Mouse (Mus musculus) thymus, adult 2 months (tissue): ENCODE results near the gene Mrpl38.

Experiments
- CTCF ChIP-seq: fragments of 200-500 bp; IDR thresholded peaks from 2 replicates; pipeline ENCODE4 v1.5.1; 2012; ENCODE audit warnings: mild to moderate bottlenecking, control low read depth, low read length, moderate library complexity, borderline replicate concordance; ENCODE audit not compliant: control insufficient read depth, poor library complexity, insufficient read depth; ENCODE audit errors: extremely low read depth
- POLR2A ChIP-seq: fragments of 200-500 bp; IDR thresholded peaks from 2 replicates; pipeline ENCODE4 v1.6.1; 2012; ENCODE audit warnings: mild to moderate bottlenecking, low read length, control low read depth, moderate library complexity; ENCODE audit not compliant: control insufficient read depth, poor library complexity, insufficient read depth; ENCODE audit errors: extremely low read depth

- TF ChIP-seq CTCF: no peak
- TF ChIP-seq POLR2A: no peak
These were observed 35.1 kb downstream of the Mrpl38 start for GRCm38 (mm10) chr11:116103572-116103971.
